Mouse (Mus musculus): ENCODE measurements at regions not wholly inside any gene's neighbourhood (a gene's known extent, or its start where the extent isn't known, plus 50 kb on each side); places are given as distances from the start of the nearest gene placed in this dataset.

- no peak for ATAC-seq (ENCODE audit: extremely low read depth, insufficient number of reproducible peaks, low FRiP score, low TSS enrichment)
- Histone ChIP-seq H3K4me3 (no peak overlapping the region), H3K4me2 (no peak overlapping the region), H3K27ac (replicated peaks) (no peak overlapping the region), H3K9ac (no peak overlapping the region), H3K36me3 (no peaks in the 10 kb centered on the region), H3K27me3 (replicated peaks) (no peaks in the 10 kb centered on the region), H3K9me3 (peaks cover 3% of the 10 kb centered on the region; the same call in 1 of the 2 replicates), H3K4me1 (no peaks in the 10 kb centered on the region)
- 69% methylated on average over 2 of the region's 2 CpGs for WGBS
Measured at GRCm38 (mm10) chrX:76010631-76011030, 135.6 kb upstream of the Pls3 start.

GRCm38 (mm10) chrX:75978562-75978961 lies 103.6 kb upstream of the Pls3 start:
- H3K4me1 ChIP-seq, result no peaks in the 10 kb centered on the region
- H3K36me3 ChIP-seq, result no peaks in the 10 kb centered on the region
- H3K4me3 ChIP-seq, result no peak overlapping the region
- ATAC-seq (ENCODE audit: extremely low read depth, insufficient number of reproducible peaks, low FRiP score, low TSS enrichment), result no peak
- no peaks in the 10 kb centered on the region for H3K9me3 ChIP-seq
- no peak overlapping the region for H3K4me2 ChIP-seq
- WGBS, result 52% methylated on average over 3 of the region's 3 CpGs
- no peaks in the 10 kb centered on the region for H3K27me3 ChIP-seq (replicated peaks)
- 0 out of 2 replicates have a peak overlapping the region, but pooled peaks have one; percentile 36 for H3K27ac ChIP-seq (replicated peaks)
- H3K9ac ChIP-seq, result no peak overlapping the region

GRCm38 (mm10) chrX:75974671-75975070 lies 99.7 kb upstream of the Pls3 start:
- no peaks in the 10 kb centered on the region for H3K9me3 ChIP-seq
- H3K27me3 ChIP-seq (replicated peaks), result no peaks in the 10 kb centered on the region
- 70% methylated on average over 4 of the region's 4 CpGs for WGBS
- no peak overlapping the region for H3K4me3 ChIP-seq
- H3K4me2 ChIP-seq, result no peak overlapping the region
- no peak overlapping the region for H3K9ac ChIP-seq
- no peaks in the 10 kb centered on the region for H3K36me3 ChIP-seq
- H3K27ac ChIP-seq (replicated peaks), result no peak overlapping the region
- ATAC-seq (ENCODE audit: extremely low read depth, insufficient number of reproducible peaks, low FRiP score, low TSS enrichment), result no peak
- H3K4me1 ChIP-seq, result no peaks in the 10 kb centered on the region

DNA sequence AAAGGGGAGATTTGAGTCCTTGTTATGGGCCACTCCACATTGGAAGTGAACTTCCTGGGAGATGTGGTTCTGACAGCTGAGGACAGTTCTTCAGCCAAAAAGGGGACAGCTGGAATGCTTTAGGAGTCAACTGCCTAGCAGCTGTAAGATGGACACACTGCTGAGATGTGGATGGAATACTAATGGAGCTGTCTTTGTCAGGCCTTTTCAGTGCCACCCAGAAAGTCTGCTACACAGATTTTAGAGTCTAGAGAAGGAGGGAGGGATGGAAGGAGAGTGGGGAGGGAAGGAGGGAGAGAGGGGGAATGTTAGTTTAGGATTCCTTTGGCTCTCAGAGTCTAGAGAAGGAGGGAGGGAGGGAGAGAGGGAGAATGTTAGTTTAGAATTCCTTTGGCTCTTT lies 74.7 kb upstream of the Pls3 start:
- no peaks in the 10 kb centered on the region for H3K27me3 ChIP-seq (replicated peaks)
- no peaks in the 10 kb centered on the region for H3K36me3 ChIP-seq
- ATAC-seq (ENCODE audit: extremely low read depth, insufficient number of reproducible peaks, low FRiP score, low TSS enrichment), result no peak
- no peak overlapping the region for H3K4me2 ChIP-seq
- peaks cover 9% of the 10 kb centered on the region; the same call in 1 of the 2 replicates for H3K9me3 ChIP-seq
- no peak overlapping the region for H3K27ac ChIP-seq (replicated peaks)
- H3K4me3 ChIP-seq, result no peak overlapping the region
- H3K9ac ChIP-seq, result no peak overlapping the region
- no peaks in the 10 kb centered on the region for H3K4me1 ChIP-seq

GRCm38 (mm10) chrX:75928903-75929302 lies 53.9 kb upstream of the Pls3 start:
- Histone ChIP-seq H3K4me2 (no peak overlapping the region), H3K9me3 (no peaks in the 10 kb centered on the region), H3K27ac (replicated peaks) (no peak overlapping the region), H3K4me3 (no peak overlapping the region), H3K36me3 (no peaks in the 10 kb centered on the region), H3K9ac (no peak overlapping the region), H3K27me3 (replicated peaks) (no peaks in the 10 kb centered on the region), H3K4me1 (no peaks in the 10 kb centered on the region)
- no peak for ATAC-seq (ENCODE audit: extremely low read depth, insufficient number of reproducible peaks, low FRiP score, low TSS enrichment)
- WGBS, result 63% methylated on average over 3 of the region's 3 CpGs
